In the genomic region with DNA sequence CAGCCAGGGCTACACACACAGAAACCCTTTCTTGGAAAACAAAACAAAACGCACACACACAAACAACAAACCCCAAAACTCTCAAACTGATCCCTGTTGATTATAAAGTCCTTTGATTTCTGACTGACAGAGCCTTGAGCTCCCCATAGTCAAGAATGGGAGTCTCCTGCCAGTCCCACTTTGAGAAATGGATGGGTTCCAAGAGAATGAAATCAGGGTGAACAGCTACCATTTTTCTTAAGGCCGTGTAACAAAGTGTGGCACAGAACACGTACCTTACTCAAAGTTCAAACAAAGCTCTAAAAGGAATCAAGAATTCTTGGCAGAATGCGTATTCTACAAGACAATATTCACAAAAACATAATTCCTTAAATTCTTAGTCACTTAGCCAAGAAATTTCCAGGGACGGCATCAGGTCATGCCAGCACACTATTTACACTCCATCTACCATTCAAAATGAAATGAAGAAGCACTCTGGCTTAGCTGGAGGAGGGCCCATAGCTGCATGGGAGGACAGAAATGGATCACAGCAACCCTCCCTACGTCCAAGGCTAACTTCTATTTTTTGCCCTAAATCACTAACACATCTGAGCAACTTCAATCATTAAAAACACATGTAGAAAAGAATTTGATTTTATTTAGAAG, we compare ENCODE assay signal across 12 mouse cellular contexts. TPM values are rescaled to one million over a fixed set of nuclear protein-coding genes. Genes with fewer than 3 reads are reported as not detected.
DNase-seq lines count a peak whose midpoint lies in the region; ATAC-seq and TF ChIP-seq lines count a peak whose summit lies in the region.
"Had no signal": no experiment of that assay in that cellular context is flagged by ENCODE, and none has a peak within 500 bp of the region (broad histone marks: within the 10 kb centered on the region; RNA-seq: fewer than 3 reads in every experiment).

No protein-coding gene starts in this region.

- H3K9ac ChIP-seq in forebrain, embryonic 12.5 days: no peak overlapping the region
- H3K9ac ChIP-seq in hindbrain, postnatal 0 days (replicated peaks; ENCODE audit: low read length): no peak overlapping the region
- H3K9ac ChIP-seq: midbrain, embryonic 12.5 days had no signal

- H3K4me2 ChIP-seq in forebrain, embryonic 12.5 days: 0 out of 2 replicates have a peak overlapping the region, but pooled peaks have one; percentile 4
- peak overlapping the region; percentile 97 for H3K4me2 ChIP-seq in hindbrain, postnatal 0 days (ENCODE audit: low read depth, low read length)

- H3K4me1 ChIP-seq in forebrain, embryonic 12.5 days: peaks cover 30% of the 10 kb centered on the region
- peaks cover 38% of the 10 kb centered on the region for H3K4me1 ChIP-seq in forebrain, embryonic 10.5 days
- H3K4me1 ChIP-seq in kidney, adult 2 months (ENCODE audit: control insufficient read depth, insufficient read depth, low read length): peaks cover 25% of the 10 kb centered on the region
- H3K4me1 ChIP-seq in hindbrain, postnatal 0 days (ENCODE audit: insufficient read depth, low read length): 0 out of 2 replicates have a peak, but pooled peaks cover 2% of the 10 kb centered on the region

- H3K9me3 ChIP-seq in forebrain, embryonic 12.5 days: no peaks in the 10 kb centered on the region
- H3K9me3 ChIP-seq in forebrain, embryonic 10.5 days: no peaks in the 10 kb centered on the region
- H3K9me3 ChIP-seq in hindbrain, postnatal 0 days (ENCODE audit: low read length): no peaks in the 10 kb centered on the region
- H3K9me3 ChIP-seq: midbrain, embryonic 12.5 days had no signal

- ATAC-seq in forebrain, embryonic 12.5 days (ENCODE audit: low FRiP score): no peak
- ATAC-seq in hindbrain, postnatal 0 days: no peak
- ATAC-seq in granulocyte monocyte progenitor cell, adult 5-6 weeks (replicated peaks; ENCODE audit: poor library complexity, severe bottlenecking): no peak

- no peak overlapping the region for H3K4me3 ChIP-seq in forebrain, embryonic 12.5 days (replicated peaks)
- H3K4me3 ChIP-seq in forebrain, embryonic 10.5 days: no peak overlapping the region
- H3K4me3 ChIP-seq in kidney, adult 2 months (ENCODE audit: insufficient read depth, low read depth, low read length): no peak overlapping the region
- H3K4me3 ChIP-seq in hindbrain, postnatal 0 days (ENCODE audit: low read length): peak overlapping the region; percentile 2; the same call in 1 of the 2 replicates
- H3K4me3 ChIP-seq: midbrain, embryonic 12.5 days had no signal

- H3K27me3 ChIP-seq in forebrain, embryonic 12.5 days: no peaks in the 10 kb centered on the region
- no peaks in the 10 kb centered on the region for H3K27me3 ChIP-seq in forebrain, embryonic 10.5 days (ENCODE audit: poor library complexity, severe bottlenecking)
- H3K27me3 ChIP-seq in kidney, adult 2 months (replicated peaks; ENCODE audit: control insufficient read depth, insufficient read depth, low read length): no peaks in the 10 kb centered on the region
- no peaks in the 10 kb centered on the region for H3K27me3 ChIP-seq in hindbrain, postnatal 0 days (ENCODE audit: insufficient read depth, low read length)
- H3K27me3 ChIP-seq: midbrain, embryonic 12.5 days had no signal

- H3K27ac ChIP-seq in forebrain, embryonic 12.5 days: no peak overlapping the region
- H3K27ac ChIP-seq in forebrain, embryonic 10.5 days: no peak overlapping the region
- 0 out of 2 replicates have a peak overlapping the region, but pooled peaks have one; percentile 32 for H3K27ac ChIP-seq in kidney, adult 2 months (ENCODE audit: insufficient read depth, low read depth, low read length)
- H3K27ac ChIP-seq in hindbrain, postnatal 0 days: no peak overlapping the region
- H3K27ac ChIP-seq: midbrain, embryonic 12.5 days had no signal

- no peak for TF ChIP-seq CTCF in kidney, adult 2 months (conservative IDR thresholded peaks at IDR 0.05; ENCODE audit: insufficient read depth, insufficient read length, low read depth, low read length)
- no peak for TF ChIP-seq CTCF in hindbrain, postnatal 0 days (IDR thresholded peaks at IDR 0.05; ENCODE audit: low read depth)

- H3K36me3 ChIP-seq in forebrain, embryonic 12.5 days (replicated peaks): peaks cover 16% of the 10 kb centered on the region; the same call in 1 of the 2 replicates
- H3K36me3 ChIP-seq in forebrain, embryonic 10.5 days (replicated peaks): peaks cover 40% of the 10 kb centered on the region
- no peaks in the 10 kb centered on the region; the same call in 1 of the 2 replicates for H3K36me3 ChIP-seq in kidney, adult 2 months (ENCODE audit: control insufficient read depth, insufficient read depth, low read length)
- no peaks in the 10 kb centered on the region for H3K36me3 ChIP-seq in hindbrain, postnatal 0 days (ENCODE audit: insufficient read depth, low read length)
- H3K36me3 ChIP-seq: midbrain, embryonic 12.5 days had no signal

- TF ChIP-seq POLR2A in kidney, adult 2 months (IDR thresholded peaks at IDR 0.05; ENCODE audit: low read depth, low read length): no peak

- DNase-seq in forebrain, embryonic 10.5 days (ENCODE audit: extremely low spot score, low spot score): no peak
- DNase-seq in kidney, adult 2 months: peak; percentile 28
- no peak for DNase-seq in kidney, adult 8-10 months
- peak; percentile 19 for DNase-seq in 3134 (ENCODE audit: extremely low read depth, insufficient read length, low spot score)
- DNase-seq in hindbrain, postnatal 0 days (ENCODE audit: low spot score): peak; percentile 15
- no peak for DNase-seq in cerebellum, adult 9-11 months
- DNase-seq: cerebellum, adult 18-20 months; kidney, postnatal 10 days; thymus, adult 18-20 months had no signal

- WGBS in forebrain, embryonic 12.5 days: 84% methylated on average over 6 of the region's 6 CpGs
- 90% methylated on average over 6 of the region's 6 CpGs for WGBS in forebrain, embryonic 10.5 days
- WGBS in kidney, adult 2 months: 33% methylated on average over 6 of the region's 6 CpGs
- WGBS in hindbrain, postnatal 0 days: 42% methylated on average over 6 of the region's 6 CpGs

RNA-seq across cellular contexts. Expression of gene Wwtr1, which starts 3.3 kb away (rescaled TPM):
- polyA plus RNA-seq in forebrain, embryonic 12.5 days (2016; fragmentation: Nextera tagmentation; extraction: Ambion mirVana): 10.7 and 11.5 TPM in 2 replicates
- 10.6 and 11.3 TPM in 2 replicates for polyA plus RNA-seq in forebrain, embryonic 10.5 days (2016; fragmentation: Nextera tagmentation; extraction: Ambion mirVana)
- 29.6 and 31.2 TPM in 2 replicates for polyA plus RNA-seq in kidney, adult 2 months (2012; rRNA removed)
- 33.1 and 34.1 TPM in 2 replicates for total RNA-seq in hindbrain, postnatal 0 days (2014; rRNA removed)
- polyA plus RNA-seq in hindbrain, postnatal 0 days (2015; fragmentation: Nextera tagmentation; extraction: Ambion mirVana): 10.3 and 11.1 TPM in 2 replicates
- total RNA-seq in granulocyte monocyte progenitor cell, adult 5-6 weeks (2014; fragmentation: Nextera tagmentation): not detected in 2 replicates
- total RNA-seq in granulocyte monocyte progenitor cell, adult 5-6 weeks (2017): not detected in 2 replicates

Comparison
In these comparisons a context has a peak if more than half of its experiments do, and no peak if none do; other contexts are left out.
1. DNase-seq: peak in kidney, adult 2 months (single experiment), 3134 (single experiment) and hindbrain, postnatal 0 days (single experiment); none in forebrain, embryonic 10.5 days (single experiment), kidney, adult 8-10 months (0 of 2) and cerebellum, adult 9-11 months (single experiment).